In genomic region chr7:29301127-29301566, GRCm38 (mm10) we compare ENCODE assay signal across 10 mouse cellular contexts. TPM values are rescaled to one million over a fixed set of nuclear protein-coding genes. Genes with fewer than 3 reads are reported as not detected.
DNase-seq lines count a peak whose midpoint lies in the region; ATAC-seq and TF ChIP-seq lines count a peak whose summit lies in the region.
"Had no signal": no experiment of that assay in that cellular context is flagged by ENCODE, and none has a peak within 500 bp of the region (broad histone marks: within the 10 kb centered on the region; RNA-seq: fewer than 3 reads in every experiment).

No protein-coding gene starts in this region.

- peaks cover 48% of the 10 kb centered on the region for H3K27me3 ChIP-seq in kidney, embryonic 15.5 days
- peaks cover 28% of the 10 kb centered on the region for H3K27me3 ChIP-seq in small intestine, adult 2 months (ENCODE audit: control insufficient read depth, insufficient read depth, low read length)

- ATAC-seq in kidney, embryonic 15.5 days (replicated peaks; ENCODE audit: low FRiP score) = no peak
- ATAC-seq in megakaryocyte progenitor cell, adult 5-6 weeks (replicated peaks; ENCODE audit: poor library complexity) = peak; percentile 51

- peak overlapping the region; percentile 17; the same call in 1 of the 2 replicates for H3K4me3 ChIP-seq in kidney, embryonic 15.5 days (replicated peaks)
- no peak overlapping the region for H3K4me3 ChIP-seq in small intestine, adult 2 months (ENCODE audit: low read depth, low read length)
- H3K4me3 ChIP-seq: stomach, embryonic 15.5 days had no signal

- no peak overlapping the region for H3K27ac ChIP-seq in kidney, embryonic 15.5 days
- no peak overlapping the region for H3K27ac ChIP-seq in small intestine, adult 2 months (ENCODE audit: insufficient read depth, low read depth, low read length)
- H3K27ac ChIP-seq: stomach, embryonic 15.5 days had no signal

- DNase-seq in heart, adult 8-10 months (ENCODE audit: low spot score) = peak; percentile 71
- no peak for DNase-seq in heart, postnatal 25 days (ENCODE audit: low spot score)
- peak; percentile 89 for DNase-seq in ES-CJ7 (ENCODE audit: low read depth, low spot score)
- DNase-seq in cerebellum, postnatal 10 days = peak; percentile 91 to 95
- DNase-seq in frontal cortex, postnatal 25 days (ENCODE audit: low spot score in 2 of 2) = peak; percentile 44 to 59

- intact Hi-C loops in heart, postnatal 25 days (cut with DNase I) = loop anchor here (5.0 to 10.0 kb wide), 2 partner anchors 221 to 316 kb away; partner anchors contain the start of genes Eif3k and Map4k1

- peak overlapping the region; percentile 45 for H3K4me2 ChIP-seq in kidney, embryonic 15.5 days
- H3K4me2 ChIP-seq: stomach, embryonic 15.5 days had no signal

- TF ChIP-seq CTCF in small intestine, adult 2 months (IDR thresholded peaks at IDR 0.05; ENCODE audit: extremely low read depth, insufficient read length, insufficient replicate concordance, low read depth, low read length) = peak; percentile 85; the same call in 1 of the 2 replicates

- H3K4me1 ChIP-seq in kidney, embryonic 15.5 days = peaks cover 26% of the 10 kb centered on the region
- H3K4me1 ChIP-seq in small intestine, adult 2 months (ENCODE audit: control insufficient read depth, insufficient read depth, insufficient read length, low read length) = peaks cover 6% of the 10 kb centered on the region

- 4% methylated on average over 7 of the region's 7 CpGs for WGBS in kidney, embryonic 15.5 days
- WGBS in small intestine, adult 2 months = 4% methylated on average over 7 of the region's 7 CpGs

- no peaks in the 10 kb centered on the region for H3K9me3 ChIP-seq in kidney, embryonic 15.5 days (replicated peaks)
- H3K9me3 ChIP-seq: stomach, embryonic 15.5 days had no signal

- no peak for TF ChIP-seq POLR2A in small intestine, adult 2 months (IDR thresholded peaks at IDR 0.05; ENCODE audit: low read depth, low read length)

- no peak overlapping the region for H3K9ac ChIP-seq in kidney, embryonic 15.5 days
- H3K9ac ChIP-seq: stomach, embryonic 15.5 days had no signal

- no peaks in the 10 kb centered on the region for H3K36me3 ChIP-seq in kidney, embryonic 15.5 days
- no peaks in the 10 kb centered on the region for H3K36me3 ChIP-seq in small intestine, adult 2 months (ENCODE audit: control insufficient read depth, insufficient read depth, low read length)
- H3K36me3 ChIP-seq: stomach, embryonic 15.5 days had no signal

RNA-seq across cellular contexts. Expression of gene Dpf1, which starts 2.6 kb away (rescaled TPM):
- total RNA-seq in heart, adult 8-10 months (2022) = under 1 TPM in 3 of 4 experiments, not detected in 1; 0.13 to 0.23 (median 0.22) TPM
- under 1 TPM in 1 of 2 experiments, not detected in 1; 0.53 TPM for total RNA-seq in heart, postnatal 25 days (2021)
- polyA plus RNA-seq in kidney, embryonic 15.5 days (2015; fragmentation: Nextera tagmentation; extraction: Ambion mirVana) = 3.1 and 5.9 TPM in 2 replicates
- total RNA-seq in megakaryocyte progenitor cell, adult 5-6 weeks (2015) = 0.05 and 0.73 TPM in 2 replicates
- 0.10 TPM in 1 of 2 replicates, not detected in the other for total RNA-seq in megakaryocyte progenitor cell, adult 5-6 weeks (2017)
- polyA plus RNA-seq in small intestine, adult 2 months (2012; rRNA removed) = 0.47 and 0.53 TPM in 2 replicates

RNA-seq across cellular contexts. Expression of gene Ppp1r14a, which starts 12.0 kb away (rescaled TPM):
- total RNA-seq in heart, adult 8-10 months (2022) = 10 to 100 TPM in 1 of 4 experiments, 1 to 10 TPM in 3; 5.4 to 10.1 (median 7.1) TPM
- total RNA-seq in heart, postnatal 25 days (2021) = 1 to 10 TPM; 9.6 to 9.9 TPM
- 21.0 and 23.7 TPM in 2 replicates for polyA plus RNA-seq in kidney, embryonic 15.5 days (2015; fragmentation: Nextera tagmentation; extraction: Ambion mirVana)
- total RNA-seq in megakaryocyte progenitor cell, adult 5-6 weeks (2015) = not detected in 2 replicates
- total RNA-seq in megakaryocyte progenitor cell, adult 5-6 weeks (2017) = 1.1 TPM in 1 of 2 replicates, not detected in the other
- polyA plus RNA-seq in small intestine, adult 2 months (2012; rRNA removed) = 34.1 and 57.4 TPM in 2 replicates

RNA-seq across cellular contexts. Expression of gene Spint2, which starts 19.4 kb away (rescaled TPM):
- total RNA-seq in heart, adult 8-10 months (2022) = 10 to 100 TPM; 47.3 to 54.5 (median 53.2) TPM
- total RNA-seq in heart, postnatal 25 days (2021) = 10 to 100 TPM; 33.5 to 37.1 TPM
- polyA plus RNA-seq in kidney, embryonic 15.5 days (2015; fragmentation: Nextera tagmentation; extraction: Ambion mirVana) = 236 and 245 TPM in 2 replicates
- 60.8 and 62.8 TPM in 2 replicates for total RNA-seq in megakaryocyte progenitor cell, adult 5-6 weeks (2015)
- total RNA-seq in megakaryocyte progenitor cell, adult 5-6 weeks (2017) = 21.2 and 34.1 TPM in 2 replicates
- 663 and 1,754 TPM in 2 replicates for polyA plus RNA-seq in small intestine, adult 2 months (2012; rRNA removed)

RNA-seq across cellular contexts. Expression of gene 2200002D01Rik, which starts 52.9 kb away (rescaled TPM):
- 1 to 10 TPM; 1.7 to 3.9 (median 2.6) TPM for total RNA-seq in heart, adult 8-10 months (2022)
- 1 to 10 TPM in 1 of 2 experiments, under 1 TPM in 1; 0.73 to 3.7 TPM for total RNA-seq in heart, postnatal 25 days (2021)
- 7.6 and 11.2 TPM in 2 replicates for polyA plus RNA-seq in kidney, embryonic 15.5 days (2015; fragmentation: Nextera tagmentation; extraction: Ambion mirVana)
- 0.20 TPM in 1 of 2 replicates, not detected in the other for total RNA-seq in megakaryocyte progenitor cell, adult 5-6 weeks (2015)
- total RNA-seq in megakaryocyte progenitor cell, adult 5-6 weeks (2017) = 1.4 TPM in 1 of 2 replicates, not detected in the other
- 287 and 852 TPM in 2 replicates for polyA plus RNA-seq in small intestine, adult 2 months (2012; rRNA removed)
- total RNA-seq: layer of hippocampus, adult 18-20 months had no signal
